Mouse (Mus musculus) layer of hippocampus, adult 11-12 months (tissue): ENCODE results near the gene Slc25a25.
A peak's percentile ranks its signal among the peaks of the same experiment; 100 is the strongest.

ENCODE experiments used
- DNase-seq: peaks from one replicate; pipeline ENCODE4 v3.0.0; 2022; ENCODE audit warnings: low spot score

Slc25a25 gene

GRCm38 (mm10) chr2:32429215-32429891 lies 21.9 kb downstream of the Slc25a25 start:
- DNase-seq = no peak

- DNase-seq = peak; percentile 53
Observed at GRCm38 (mm10) chr2:32428262-32428722, 23.0 kb downstream of the Slc25a25 start.

GRCm38 (mm10) chr2:32427720-32428119 lies 23.5 kb downstream of the Slc25a25 start:
- no peak for DNase-seq

GRCm38 (mm10) chr2:32426141-32426540 lies 25.1 kb downstream of the Slc25a25 start:
- DNase-seq = no peak

GRCm38 (mm10) chr2:32425568-32425967 lies 25.7 kb downstream of the Slc25a25 start:
- DNase-seq = no peak

GRCm38 (mm10) chr2:32424796-32425195 lies 26.4 kb downstream of the Slc25a25 start:
- no peak for DNase-seq

- DNase-seq = peak; percentile 32
Observed at GRCm38 (mm10) chr2:32423481-32424331, 27.5 kb downstream of the Slc25a25 start.

GRCm38 (mm10) chr2:32421851-32422251 lies 29.4 kb downstream of the Slc25a25 start:
- DNase-seq = no peak

GRCm38 (mm10) chr2:32420647-32421046 lies 30.6 kb downstream of the Slc25a25 start:
- DNase-seq = no peak

- DNase-seq = no peak
Observed at GRCm38 (mm10) chr2:32420066-32420608, 31.1 kb downstream of the Slc25a25 start.

GRCm38 (mm10) chr2:32419359-32419758 lies 31.9 kb downstream of the Slc25a25 start:
- DNase-seq = no peak

- DNase-seq = no peak
Observed at GRCm38 (mm10) chr2:32418430-32419151, 32.7 kb downstream of the Slc25a25 start.

- DNase-seq = no peak
Observed at GRCm38 (mm10) chr2:32417486-32417885, 33.8 kb downstream of the Slc25a25 start.

- DNase-seq = no peak
Observed at GRCm38 (mm10) chr2:32416556-32416955, 34.7 kb downstream of the Slc25a25 start.

- DNase-seq = no peak
Observed at GRCm38 (mm10) chr2:32415801-32416200, 35.4 kb downstream of the Slc25a25 start.

GRCm38 (mm10) chr2:32413936-32414335 lies 37.3 kb downstream of the Slc25a25 start:
- no peak for DNase-seq

- no peak for DNase-seq
Observed at GRCm38 (mm10) chr2:32412742-32413531, 38.3 kb downstream of the Slc25a25 start.

- DNase-seq = no peak
Observed at GRCm38 (mm10) chr2:32411407-32411806, 39.8 kb downstream of the Slc25a25 start.

- no peak for DNase-seq
Observed at GRCm38 (mm10) chr2:32408429-32409424, 42.5 kb downstream of the Slc25a25 start.
